Mouse (Mus musculus) spleen, adult 2 months (tissue): ENCODE results near the gene Nbl1.

Experiments used
- CTCF ChIP-seq: fragments of 200-500 bp; IDR thresholded peaks from 2 replicates; pipeline ENCODE4 v1.5.1; 2011; ENCODE audit warnings: mild to moderate bottlenecking, inconsistent platforms; ENCODE audit not compliant: insufficient read depth, insufficient read length, insufficient replicate concordance; ENCODE audit errors: extremely low read depth
- POLR2A ChIP-seq: fragments of 200-500 bp; IDR thresholded peaks from 2 replicates; pipeline ENCODE4 v1.6.1; 2011; ENCODE audit warnings: low read depth, low read length, inconsistent platforms

DNA sequence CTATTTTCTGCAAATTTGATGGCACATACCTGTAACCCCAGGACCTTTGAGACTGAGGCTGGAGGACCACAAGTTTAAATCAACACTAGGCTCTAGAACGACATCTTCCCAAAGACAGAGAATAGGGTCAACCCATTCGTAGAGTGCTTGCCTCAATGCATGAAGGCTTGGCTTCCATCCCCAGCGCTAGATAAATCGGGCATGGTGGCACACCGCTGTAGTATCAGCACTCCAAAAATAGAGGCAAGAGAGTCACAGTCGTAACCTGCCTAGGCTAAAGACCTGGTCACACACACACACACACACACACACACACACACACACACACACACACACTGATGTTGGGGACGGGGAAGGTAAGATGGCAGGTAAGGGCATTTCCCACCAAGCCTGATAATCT, 12.5 kb downstream of the Nbl1 start:
- no peak for TF ChIP-seq CTCF
- no peak for TF ChIP-seq POLR2A
